Mouse (Mus musculus) heart, adult 2 months (tissue): ENCODE results near the gene Cog5. TPM values are rescaled to one million over a fixed set of nuclear protein-coding genes. Genes with fewer than 3 reads are reported as not detected.

ENCODE experiments used
- DNase-seq, 2 experiments: peaks; one replicate each; pipeline ENCODE4 v3.0.0; 2021
- H3K27ac ChIP-seq: fragments of 200-600 bp; 2 replicates; pipeline ENCODE4 v1.8.1; 2022
- H3K27me3 ChIP-seq: fragments of 200-500 bp; 2 replicates; pipeline ENCODE4 v1.6.1; 2012; ENCODE audit warnings: mild to moderate bottlenecking, low read length, inconsistent platforms, mixed read lengths; ENCODE audit not compliant: control insufficient read depth, insufficient read depth
- H3K36me3 ChIP-seq: fragments of 200-500 bp; 2 replicates; pipeline ENCODE4 v1.6.1; 2012; ENCODE audit warnings: low read length, inconsistent platforms; ENCODE audit not compliant: control insufficient read depth, insufficient read depth
- H3K4me1 ChIP-seq: fragments of 200-500 bp; 2 replicates; pipeline ENCODE4 v1.6.1; 2011; ENCODE audit warnings: low read length; ENCODE audit not compliant: control insufficient read depth, insufficient read depth
- H3K4me3 ChIP-seq: fragments of 200-600 bp; 2 replicates; pipeline ENCODE4 v1.8.1; 2022
- H3K79me2 ChIP-seq: fragments of 200-500 bp; replicated peaks from 2 replicates; pipeline ENCODE4 v1.6.1; 2012; ENCODE audit warnings: mild to moderate bottlenecking, inconsistent platforms, low read length, moderate library complexity, mixed read lengths; ENCODE audit not compliant: control insufficient read depth, insufficient read depth
- H3K9ac ChIP-seq: fragments of 200-500 bp; 2 replicates; pipeline ENCODE4 v1.6.1; 2012; ENCODE audit warnings: low read depth, mild to moderate bottlenecking, control low read depth, inconsistent platforms, low read length, mixed read lengths
- CTCF ChIP-seq: fragments of 200-600 bp; IDR thresholded peaks from 2 replicates; pipeline ENCODE4 v1.8.1; 2022; ENCODE audit warnings: antibody characterized with exemption, mild to moderate bottlenecking, moderate library complexity
- EP300 ChIP-seq: fragments of 200-500 bp; IDR thresholded peaks from 2 replicates; pipeline ENCODE4 v1.6.1; 2011; ENCODE audit warnings: low read depth, low read length, control low read depth; ENCODE audit not compliant: insufficient read depth
- POLR2A ChIP-seq: fragments of 200-500 bp; IDR thresholded peaks from 2 replicates; pipeline ENCODE4 v1.6.1; 2011; ENCODE audit warnings: mild to moderate bottlenecking, low read depth, low read length, control low read depth; ENCODE audit not compliant: insufficient read depth
- WGBS: fragments of 180-500 bp; shearing (Covaris S2); methylation state at CpG from one replicate; pipeline ENCODE4 v1.1.7; 2018; 5-methylcytosine and 5-hydroxymethylcytosine counted together
- intact Hi-C: fragments of 180-260 bp; cut with DNase I; formaldehyde crosslinking; loops from one replicate; pipeline ENCODE4 v1.15.1; 2025
- polyA plus RNA-seq: library from polyadenylated mRNA; depleted of rRNA; stranded (reverse); fragments of >200 nt; gene quantifications from 2 replicates; pipeline ENCODE4 v1.2.3, GENCODE M21; 2012
- total RNA-seq, 2 experiments: library from RNA; stranded (reverse); gene quantifications; 2 replicates each; pipeline ENCODE4 v1.2.3; 2021

The Cog5 gene
- total and polyA plus RNA-seq, 3 experiments: 24.7 to 58.3 (median 55.8) TPM

GRCm38 (mm10) chr12:31966405-31966804 lies 311.7 kb downstream of the Cog5 start:
- no peak overlapping the region for H3K27ac ChIP-seq
- H3K79me2 ChIP-seq: no peaks in the 10 kb centered on the region
- WGBS: 70% methylated on average over 4 of the region's 4 CpGs
- no peak overlapping the region for H3K9ac ChIP-seq
- no peak for TF ChIP-seq EP300
- TF ChIP-seq CTCF: no peak
- TF ChIP-seq POLR2A: no peak
- no peaks in the 10 kb centered on the region for H3K36me3 ChIP-seq
- no peaks in the 10 kb centered on the region for H3K27me3 ChIP-seq
- H3K4me1 ChIP-seq: no peaks in the 10 kb centered on the region
- intact Hi-C loops: no loop called here
- DNase-seq: no peak
- H3K4me3 ChIP-seq: no peak overlapping the region

GRCm38 (mm10) chr12:31967536-31967935 lies 312.9 kb downstream of the Cog5 start:
- Histone ChIP-seq H3K27ac (no peak overlapping the region), H3K36me3 (no peaks in the 10 kb centered on the region), H3K4me3 (no peak overlapping the region), H3K79me2 (no peaks in the 10 kb centered on the region), H3K9ac (no peak overlapping the region), H3K27me3 (no peaks in the 10 kb centered on the region), H3K4me1 (no peaks in the 10 kb centered on the region)
- TF ChIP-seq EP300 (no peak), CTCF (peak; percentile 99), POLR2A (no peak)
- WGBS: 4% methylated on average over 2 of the region's 2 CpGs
- intact Hi-C loops: loop anchor here (1.0 kb wide), 2 partner anchors 177 to 279 kb away; no protein-coding TSS in a partner anchor
- DNase-seq: peak in 1 of 2 experiments; percentile 36

GRCm38 (mm10) chr12:31969111-31969510 lies 314.4 kb downstream of the Cog5 start:
- Histone ChIP-seq H3K9ac (no peak overlapping the region), H3K27ac (no peak overlapping the region), H3K27me3 (no peaks in the 10 kb centered on the region), H3K4me1 (no peaks in the 10 kb centered on the region), H3K4me3 (no peak overlapping the region), H3K79me2 (no peaks in the 10 kb centered on the region), H3K36me3 (no peaks in the 10 kb centered on the region)
- 16% methylated on average over 1 of the region's 1 CpGs for WGBS
- intact Hi-C loops: no loop called here
- no peak for TF ChIP-seq EP300
- no peak for TF ChIP-seq POLR2A
- TF ChIP-seq CTCF: no peak
- DNase-seq: no peak

DNA sequence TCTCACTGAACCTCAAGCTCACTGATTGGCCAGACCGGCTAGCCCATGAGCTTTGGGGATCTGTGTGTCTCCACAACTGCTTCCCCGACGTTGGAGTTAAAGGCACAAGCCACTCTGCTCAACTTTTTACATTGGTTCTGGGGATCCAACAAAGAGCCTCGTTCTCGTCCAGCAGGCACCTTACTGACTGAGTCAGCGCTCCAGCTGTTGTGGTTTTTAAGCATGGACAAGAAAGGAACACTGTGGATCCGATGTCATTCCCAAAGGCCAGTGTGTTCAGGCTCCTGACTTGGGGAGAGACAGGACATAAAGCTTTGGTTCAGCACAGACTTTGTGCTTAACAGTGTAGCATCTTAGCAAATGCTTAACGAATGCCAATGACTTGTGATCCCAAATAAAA lies 316.9 kb downstream of the Cog5 start:
- Histone ChIP-seq H3K27ac (no peak overlapping the region), H3K36me3 (no peaks in the 10 kb centered on the region), H3K9ac (no peak overlapping the region), H3K4me1 (no peaks in the 10 kb centered on the region), H3K27me3 (no peaks in the 10 kb centered on the region), H3K4me3 (no peak overlapping the region), H3K79me2 (no peaks in the 10 kb centered on the region)
- TF ChIP-seq CTCF (no peak), EP300 (no peak), POLR2A (no peak)
- DNase-seq: no peak
- WGBS: 82% methylated on average over 8 of the region's 8 CpGs
- intact Hi-C loops: no loop called here

DNA sequence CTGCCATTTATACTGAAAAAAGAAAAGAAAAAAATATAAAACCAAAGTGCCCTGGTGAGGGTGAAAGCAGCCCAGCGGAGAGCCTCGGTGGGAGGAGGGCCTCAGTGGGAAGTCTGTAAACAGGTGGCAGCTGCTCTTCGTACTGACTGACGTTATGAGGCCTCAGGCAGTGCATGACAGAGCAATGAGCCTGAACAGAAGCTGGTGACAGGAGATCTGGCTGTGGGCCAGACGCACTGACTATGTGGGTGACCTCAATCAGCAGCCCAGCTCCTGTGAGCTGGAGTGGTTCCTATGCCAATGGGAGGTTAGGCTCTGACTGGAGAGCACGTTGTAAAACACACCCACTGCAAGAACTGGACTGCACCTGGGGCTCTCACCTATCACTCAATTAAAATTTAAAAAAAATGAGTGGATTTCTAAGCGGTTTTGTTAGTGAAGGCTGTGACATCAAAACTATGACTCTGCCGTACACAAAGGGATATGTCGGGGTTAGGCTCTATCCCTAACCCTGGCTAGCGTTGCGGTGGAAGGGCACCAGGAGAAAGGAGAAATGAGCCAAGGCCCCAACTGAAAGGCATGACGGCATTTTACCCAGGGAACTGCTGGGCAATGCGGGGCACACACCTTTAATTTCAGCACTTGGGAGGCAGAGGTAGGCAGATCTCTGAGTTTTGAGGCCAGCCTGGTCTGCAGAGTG lies 319.0 kb downstream of the Cog5 start:
- Histone ChIP-seq H3K4me3 (no peak overlapping the region), H3K79me2 (no peaks in the 10 kb centered on the region), H3K9ac (no peak overlapping the region), H3K27me3 (no peaks in the 10 kb centered on the region), H3K4me1 (no peaks in the 10 kb centered on the region), H3K27ac (peak overlapping the region; percentile 31; the same call in 1 of the 2 replicates), H3K36me3 (no peaks in the 10 kb centered on the region)
- intact Hi-C loops: no loop called here
- no peak for TF ChIP-seq POLR2A
- TF ChIP-seq EP300: peak; percentile 96
- DNase-seq: peak; percentile 72 to 85
- WGBS: 38% methylated on average over 13 of the region's 13 CpGs

- H3K9ac ChIP-seq: no peak overlapping the region
- H3K79me2 ChIP-seq: no peaks in the 10 kb centered on the region
- no peaks in the 10 kb centered on the region for H3K36me3 ChIP-seq
- H3K27ac ChIP-seq: no peak overlapping the region
- no peaks in the 10 kb centered on the region for H3K27me3 ChIP-seq
- no peaks in the 10 kb centered on the region for H3K4me1 ChIP-seq
- TF ChIP-seq EP300: no peak
- TF ChIP-seq CTCF: peak; percentile 42
- TF ChIP-seq POLR2A: no peak
- DNase-seq: no peak
- intact Hi-C loops: no loop called here
- 60% methylated on average over 7 of the region's 7 CpGs for WGBS
- no peak overlapping the region for H3K4me3 ChIP-seq
Measured at GRCm38 (mm10) chr12:31976544-31976943, 321.9 kb downstream of the Cog5 start.
